Mouse (Mus musculus) heart, embryonic 14.5 days (tissue): ENCODE data around the gene Tm6sf1. TPM values are rescaled to one million over a fixed set of nuclear protein-coding genes. Genes with fewer than 3 reads are reported as not detected.

Experiments
- ATAC-seq: fragments of 200-750 bp; cut with Nextera tagmentation; 2 replicates; pipeline ENCODE4 v1.8.0; 2017; ENCODE audit warnings: low read depth, moderate TSS enrichment; ENCODE audit not compliant: insufficient number of reproducible peaks, insufficient read depth, low FRiP score
- H3K27ac ChIP-seq, 2 experiments: fragments of 200-500 bp in 1 of 2; fragments of 300-500 bp in 1 of 2; sonication (generic) in 1 of 2; replicated peaks in 1 of 2; 2 replicates each; pipeline ENCODE4 v1.5.1; 2012 to 2014; ENCODE audit warnings: low read depth in 2 of 2, low read length in 2 of 2, control low read depth in 1 of 2, mild to moderate bottlenecking in 1 of 2, mixed read lengths in 1 of 2; ENCODE audit not compliant: control insufficient read depth in 1 of 2, insufficient read depth in 1 of 2
- H3K27me3 ChIP-seq: fragments of 300-500 bp; sonication (generic); 2 replicates; pipeline ENCODE4 v1.6.1; 2014; ENCODE audit warnings: mild to moderate bottlenecking, low read length, control low read depth; ENCODE audit not compliant: control insufficient read depth, insufficient read depth
- H3K36me3 ChIP-seq: fragments of 300-500 bp; sonication (generic); 2 replicates; pipeline ENCODE4 v1.6.1; 2014; ENCODE audit warnings: mild to moderate bottlenecking, control low read depth, low read length, mixed read lengths; ENCODE audit not compliant: control insufficient read depth, insufficient read depth
- H3K4me1 ChIP-seq, 2 experiments: fragments of 200-500 bp in 1 of 2; fragments of 300-500 bp in 1 of 2; sonication (generic) in 1 of 2; 2 replicates each; pipeline ENCODE4 v1.6.1; 2012 to 2014; ENCODE audit warnings: low read length in 2 of 2, control low read depth in 1 of 2, mixed read lengths in 1 of 2; ENCODE audit not compliant: control insufficient read depth in 2 of 2, insufficient read depth in 2 of 2
- H3K4me2 ChIP-seq: fragments of 300-500 bp; sonication (generic); 2 replicates; pipeline ENCODE4 v1.6.1; 2014; ENCODE audit warnings: mild to moderate bottlenecking, low read length
- H3K4me3 ChIP-seq, 2 experiments: fragments of 200-500 bp in 1 of 2; fragments of 300-500 bp in 1 of 2; sonication (generic) in 1 of 2; 2 replicates each; pipeline ENCODE4 v1.5.1; 2012 to 2014; ENCODE audit warnings: low read length in 2 of 2, mild to moderate bottlenecking in 2 of 2, control low read depth in 1 of 2, low read depth in 1 of 2, moderate library complexity in 1 of 2; ENCODE audit not compliant: control insufficient read depth in 1 of 2, insufficient read depth in 1 of 2
- H3K9ac ChIP-seq: fragments of 300-500 bp; sonication (generic); 2 replicates; pipeline ENCODE4 v1.6.1; 2014; ENCODE audit warnings: mild to moderate bottlenecking, low read length
- H3K9me3 ChIP-seq: fragments of 300-500 bp; sonication (generic); 2 replicates; pipeline ENCODE4 v1.6.1; 2016; ENCODE audit warnings: low read length, control low read depth; ENCODE audit not compliant: control insufficient read depth
- WGBS: fragments of 180-500 bp; shearing (Covaris S2); extraction: QIAGEN DNeasy Blood & Tissue Kit; methylation state at CpG from one replicate; pipeline ENCODE4 v1.1.7; 2014; 5-methylcytosine and 5-hydroxymethylcytosine counted together
- polyA plus RNA-seq: library from polyadenylated mRNA; unstranded; fragments of >200 nt; fragmentation: Nextera tagmentation; extraction: Ambion mirVana; gene quantifications from 2 replicates; pipeline ENCODE4 v1.2.1, GENCODE M21; 2014

The Tm6sf1 gene
- polyA plus RNA-seq, 1 experiment from 2014 or later: 33.7 TPM

GRCm38 (mm10) chr7:81851706-81852105 lies 7.1 kb upstream of the Tm6sf1 start:
- no peak for ATAC-seq
- no peak overlapping the region for H3K27ac ChIP-seq
- H3K9ac ChIP-seq: no peak overlapping the region
- no peaks in the 10 kb centered on the region for H3K9me3 ChIP-seq
- no peak overlapping the region for H3K4me2 ChIP-seq
- H3K27me3 ChIP-seq: no peaks in the 10 kb centered on the region
- H3K4me1 ChIP-seq: peaks cover 5 to 11% of the 10 kb centered on the region in 2 experiments; a peak in 3 of 4 replicates
- no peaks in the 10 kb centered on the region for H3K36me3 ChIP-seq
- 68% methylated on average over 3 of the region's 3 CpGs for WGBS
- H3K4me3 ChIP-seq: no peak overlapping the region

- ATAC-seq: peak; percentile 23; the same call in 1 of the 2 replicates
- no peaks in the 10 kb centered on the region for H3K9me3 ChIP-seq
- peak overlapping the region in 1 of 2 experiments; percentile 17; a peak in 2 of 4 replicates for H3K4me3 ChIP-seq
- H3K4me2 ChIP-seq: peak overlapping the region; percentile 57
- 18% methylated on average over 8 of the region's 8 CpGs for WGBS
- H3K4me1 ChIP-seq: peaks cover 10 to 20% of the 10 kb centered on the region in 2 experiments
- H3K27ac ChIP-seq: peak overlapping the region; percentile 52 to 79
- H3K27me3 ChIP-seq: no peaks in the 10 kb centered on the region
- H3K9ac ChIP-seq: 0 out of 2 replicates have a peak overlapping the region, but pooled peaks have one; percentile 13
- H3K36me3 ChIP-seq: no peaks in the 10 kb centered on the region
Measured at GRCm38 (mm10) chr7:81854568-81855307, 4.1 kb upstream of the Tm6sf1 start.

- Histone ChIP-seq H3K27me3 (no peaks in the 10 kb centered on the region), H3K4me3 (peak within 1 kb of the TSS in 1 of 2 experiments; percentile 17; a peak in 2 of 4 replicates), H3K4me1 (peaks cover 16 to 28% of the 10 kb centered on the region in 2 experiments), H3K27ac (peak within 1 kb of the TSS; percentile 52 to 79), H3K9ac (0 out of 2 replicates have a peak within 1 kb of the TSS, but pooled peaks have one; percentile 13), H3K9me3 (no peaks in the 10 kb centered on the region), H3K4me2 (peak within 1 kb of the TSS; percentile 57), H3K36me3 (no peaks in the 10 kb centered on the region)
- 88% methylated on average over 1 of the region's 1 CpGs for WGBS
- no peak for ATAC-seq
Measured at GRCm38 (mm10) chr7:81855694-81856093, 3.1 kb upstream of the Tm6sf1 start, which contains the start of gene Gm10160. Gene Gm10160, minus strand, starts transcription at chr7:81855794.

- Histone ChIP-seq H3K36me3 (no peaks in the 10 kb centered on the region), H3K9me3 (no peaks in the 10 kb centered on the region), H3K27ac (no peak overlapping the region), H3K27me3 (no peaks in the 10 kb centered on the region), H3K4me1 (peaks cover 16 to 28% of the 10 kb centered on the region in 2 experiments), H3K9ac (no peak overlapping the region), H3K4me3 (no peak overlapping the region), H3K4me2 (no peak overlapping the region)
- ATAC-seq: no peak
- WGBS: 78% methylated on average over 4 of the region's 4 CpGs
Measured at GRCm38 (mm10) chr7:81856221-81856620, 2.6 kb upstream of the Tm6sf1 start.

GRCm38 (mm10) chr7:81858236-81858635 lies 565 bp upstream of the Tm6sf1 start:
- ATAC-seq: no peak
- Histone ChIP-seq H3K4me2 (peak overlapping the region; percentile 84), H3K4me1 (peaks cover 27 to 30% of the 10 kb centered on the region in 2 experiments), H3K27me3 (no peaks in the 10 kb centered on the region), H3K9me3 (no peaks in the 10 kb centered on the region), H3K27ac (no peak overlapping the region), H3K36me3 (no peaks in the 10 kb centered on the region), H3K4me3 (peak overlapping the region in 1 of 2 experiments; percentile 76; a peak in 1 of 4 replicates), H3K9ac (peak overlapping the region; percentile 80)
- WGBS: 12% methylated on average over 9 of the region's 9 CpGs

- H3K4me3 ChIP-seq: peak overlapping the region; percentile 76 to 83
- H3K4me2 ChIP-seq: peak overlapping the region; percentile 84
- H3K9ac ChIP-seq: peak overlapping the region; percentile 80
- peaks cover 25 to 27% of the 10 kb centered on the region in 2 experiments for H3K4me1 ChIP-seq
- H3K9me3 ChIP-seq: no peaks in the 10 kb centered on the region
- ATAC-seq: no peak
- H3K27ac ChIP-seq: peak overlapping the region; percentile 10 to 56; a peak in 2 of 4 replicates
- no peaks in the 10 kb centered on the region for H3K27me3 ChIP-seq
- H3K36me3 ChIP-seq: 0 out of 2 replicates have a peak, but pooled peaks cover under 1% of the 10 kb centered on the region
- WGBS: 38% methylated on average over 11 of the region's 11 CpGs
Measured at GRCm38 (mm10) chr7:81860071-81860470, 1.3 kb downstream of the Tm6sf1 start.

GRCm38 (mm10) chr7:81860996-81861395 lies 2.2 kb downstream of the Tm6sf1 start:
- Histone ChIP-seq H3K9me3 (no peaks in the 10 kb centered on the region), H3K27ac (no peak overlapping the region), H3K27me3 (no peaks in the 10 kb centered on the region), H3K4me3 (no peak overlapping the region), H3K4me1 (peaks cover 24 to 27% of the 10 kb centered on the region in 2 experiments), H3K9ac (no peak overlapping the region), H3K4me2 (peak overlapping the region; percentile 84), H3K36me3 (peaks cover 9% of the 10 kb centered on the region; the same call in 1 of the 2 replicates)
- no peak for ATAC-seq
- WGBS: 67% methylated on average over 5 of the region's 5 CpGs
